Mouse (Mus musculus): Measurements from ENCODE around the gene Ppard.
"Not testable (repeated sequence)": the region's sequence is repeated elsewhere in the genome, so short reads cannot be mapped to it uniquely, and the experiment has no call there.

Gene Ppard

GRCm38 (mm10) chr17:28315611-28316160, 83.2 kb downstream of the Ppard start:
- no peak for DNase-seq (ENCODE audit: low spot score)

- DNase-seq (ENCODE audit: low spot score), result no peak
Measured at GRCm38 (mm10) chr17:28316476-28316875, 84.0 kb downstream of the Ppard start.

GRCm38 (mm10) chr17:28317091-28317490, 84.6 kb downstream of the Ppard start:
- no peak for DNase-seq (ENCODE audit: low spot score)

GRCm38 (mm10) chr17:28317725-28318124, 85.2 kb downstream of the Ppard start:
- no peak for DNase-seq (ENCODE audit: low spot score)

GRCm38 (mm10) chr17:28321700-28322099, 89.2 kb downstream of the Ppard start:
- DNase-seq (ENCODE audit: low spot score), result no peak

GRCm38 (mm10) chr17:28323786-28324185, 91.3 kb downstream of the Ppard start:
- DNase-seq (ENCODE audit: low spot score), result peak; percentile 62

GRCm38 (mm10) chr17:28324416-28324815, 91.9 kb downstream of the Ppard start:
- not testable (repeated sequence) for DNase-seq (ENCODE audit: low spot score)

GRCm38 (mm10) chr17:28325751-28326150, 93.3 kb downstream of the Ppard start:
- DNase-seq (ENCODE audit: low spot score), result no peak

- DNase-seq (ENCODE audit: low spot score), result no peak
Measured at GRCm38 (mm10) chr17:28326951-28327350, 94.5 kb downstream of the Ppard start.

GRCm38 (mm10) chr17:28327673-28328325, 95.3 kb downstream of the Ppard start:
- no peak for DNase-seq (ENCODE audit: low spot score)

GRCm38 (mm10) chr17:28328366-28328928, 95.9 kb downstream of the Ppard start, which contains the start of gene Rpl10a:
TSS of gene Rpl10a (plus strand) at chr17:28328471.
- DNase-seq (ENCODE audit: low spot score), result peak; percentile 97

- no peak for DNase-seq (ENCODE audit: low spot score)
Measured at GRCm38 (mm10) chr17:28328946-28329345, 96.4 kb downstream of the Ppard start.

- DNase-seq (ENCODE audit: low spot score), result no peak
Measured at GRCm38 (mm10) chr17:28329503-28330231, 97.2 kb downstream of the Ppard start.

GRCm38 (mm10) chr17:28330232-28330546, 97.7 kb downstream of the Ppard start:
- DNase-seq (ENCODE audit: low spot score), result no peak

- not testable (repeated sequence) for DNase-seq (ENCODE audit: low spot score)
Measured at GRCm38 (mm10) chr17:28330590-28330989, 98.1 kb downstream of the Ppard start.

GRCm38 (mm10) chr17:28331241-28332112, 99.0 kb downstream of the Ppard start:
- no peak for DNase-seq (ENCODE audit: low spot score)

GRCm38 (mm10) chr17:28332113-28332914, 99.8 kb downstream of the Ppard start:
- no peak for DNase-seq (ENCODE audit: low spot score)

- DNase-seq (ENCODE audit: low spot score), result no peak
Measured at GRCm38 (mm10) chr17:28332915-28333546, 100.5 kb downstream of the Ppard start.

- DNase-seq (ENCODE audit: low spot score), result no peak
Measured at GRCm38 (mm10) chr17:28335267-28335666, 102.8 kb downstream of the Ppard start.

- DNase-seq (ENCODE audit: low spot score), result no peak
Measured at GRCm38 (mm10) chr17:28337547-28337946, 105.0 kb downstream of the Ppard start.

- no peak for DNase-seq (ENCODE audit: low spot score)
Measured at GRCm38 (mm10) chr17:28340578-28340977, 108.1 kb downstream of the Ppard start.
